Mouse (Mus musculus): Measurements from ENCODE around the gene R3hdm2.

The R3hdm2 gene

GRCm38 (mm10) chr10:127353909-127354895, 25.9 kb upstream of the R3hdm2 start, which contains the start of gene Inhbe:
Gene Inhbe, minus strand, starts transcription at chr10:127354411.
- DNase-seq = peak; percentile 50

- no peak for DNase-seq
Measured at GRCm38 (mm10) chr10:127355336-127355735, 24.8 kb upstream of the R3hdm2 start.

GRCm38 (mm10) chr10:127360714-127361113, 19.4 kb upstream of the R3hdm2 start:
- DNase-seq = no peak

- DNase-seq = no peak
Measured at GRCm38 (mm10) chr10:127367116-127367515, 13.0 kb upstream of the R3hdm2 start.

GRCm38 (mm10) chr10:127368273-127368672, 11.9 kb upstream of the R3hdm2 start:
- no peak for DNase-seq

GRCm38 (mm10) chr10:127369834-127370820, 10.0 kb upstream of the R3hdm2 start, which contains the start of gene Inhbc:
Gene Inhbc, minus strand, starts transcription at chr10:127370431.
- no peak for DNase-seq

GRCm38 (mm10) chr10:127371023-127371422, 9.1 kb upstream of the R3hdm2 start:
- DNase-seq = no peak

GRCm38 (mm10) chr10:127377700-127378099, 2.4 kb upstream of the R3hdm2 start:
- no peak for DNase-seq

- no peak for DNase-seq
Measured at GRCm38 (mm10) chr10:127379654-127380053, 473 bp upstream of the R3hdm2 start.

- DNase-seq = peak; percentile 86
Measured at GRCm38 (mm10) chr10:127380767-127381742, 928 bp downstream of the R3hdm2 start.

GRCm38 (mm10) chr10:127381743-127382134, 1.6 kb downstream of the R3hdm2 start:
- no peak for DNase-seq

- DNase-seq = no peak
Measured at GRCm38 (mm10) chr10:127391774-127392173, 11.6 kb downstream of the R3hdm2 start.

GRCm38 (mm10) chr10:127404701-127405100, 24.6 kb downstream of the R3hdm2 start:
- DNase-seq = no peak

- no peak for DNase-seq
Measured at GRCm38 (mm10) chr10:127407391-127407790, 27.3 kb downstream of the R3hdm2 start.

GRCm38 (mm10) chr10:127412101-127412500, 32.0 kb downstream of the R3hdm2 start:
- no peak for DNase-seq

GRCm38 (mm10) chr10:127412776-127413175, 32.6 kb downstream of the R3hdm2 start:
- no peak for DNase-seq

GRCm38 (mm10) chr10:127413585-127413984, 33.5 kb downstream of the R3hdm2 start:
- DNase-seq = no peak

GRCm38 (mm10) chr10:127414141-127414540, 34.0 kb downstream of the R3hdm2 start:
- DNase-seq = no peak

GRCm38 (mm10) chr10:127420131-127420530, 40.0 kb downstream of the R3hdm2 start:
- no peak for DNase-seq

- DNase-seq = no peak
Measured at GRCm38 (mm10) chr10:127420676-127421353, 40.7 kb downstream of the R3hdm2 start.

- peak; percentile 86 for DNase-seq
Measured at GRCm38 (mm10) chr10:127422047-127422446, 41.9 kb downstream of the R3hdm2 start.
